Mouse (Mus musculus) left cerebral cortex, postnatal 4 days (tissue): Measurements from ENCODE around the gene Gm20767. TPM values are rescaled to one million over a fixed set of nuclear protein-coding genes. Genes with fewer than 3 reads are reported as not detected.
"Not testable (repeated sequence)": the region's sequence is repeated elsewhere in the genome, so short reads cannot be mapped to it uniquely, and the experiment has no call there.

Experiments
- DNase-seq: peaks from one replicate; pipeline ENCODE4 v3.0.0-alpha.2; 2022
- intact Hi-C: fragments of 180-260 bp; cut with DNase I; formaldehyde crosslinking; loops from one replicate; pipeline ENCODE4 v1.15.1; 2025
- total RNA-seq, 2 experiments: library from RNA; stranded (reverse); gene quantifications; 2 replicates each; pipeline ENCODE4 v1.2.3; 2021

The Gm20767 gene
- total RNA-seq = not detected

DNA sequence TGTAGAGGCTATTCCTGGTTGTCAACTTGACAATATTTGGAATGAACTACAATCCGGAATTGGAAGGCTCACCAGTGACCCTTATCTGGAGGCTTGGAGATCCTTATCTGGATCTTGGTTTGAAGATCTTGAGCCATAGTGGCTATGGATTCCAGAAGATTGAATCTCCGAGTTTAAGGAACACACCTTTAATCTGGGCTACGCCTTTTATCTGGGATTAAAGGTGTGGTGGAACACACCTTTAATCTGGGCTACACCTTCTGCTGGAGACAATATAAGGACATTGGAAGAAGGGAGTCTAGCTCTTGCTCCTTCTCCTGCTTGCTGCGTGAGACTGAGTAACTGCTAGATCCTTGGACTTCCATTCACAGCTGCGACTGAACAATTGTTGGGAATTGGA is at the start of gene Gm20767:
Gm20767 (plus strand) TSS at position 301 of the 400 bp plus-strand sequence.
- DNase-seq, intact Hi-C loops: not testable (repeated sequence)

- intact Hi-C loops, DNase-seq: not testable (repeated sequence)
Measured at GRCm38 (mm10) chr13:120092950-120093349, 47.1 kb upstream of the Gm20767 start.

DNA sequence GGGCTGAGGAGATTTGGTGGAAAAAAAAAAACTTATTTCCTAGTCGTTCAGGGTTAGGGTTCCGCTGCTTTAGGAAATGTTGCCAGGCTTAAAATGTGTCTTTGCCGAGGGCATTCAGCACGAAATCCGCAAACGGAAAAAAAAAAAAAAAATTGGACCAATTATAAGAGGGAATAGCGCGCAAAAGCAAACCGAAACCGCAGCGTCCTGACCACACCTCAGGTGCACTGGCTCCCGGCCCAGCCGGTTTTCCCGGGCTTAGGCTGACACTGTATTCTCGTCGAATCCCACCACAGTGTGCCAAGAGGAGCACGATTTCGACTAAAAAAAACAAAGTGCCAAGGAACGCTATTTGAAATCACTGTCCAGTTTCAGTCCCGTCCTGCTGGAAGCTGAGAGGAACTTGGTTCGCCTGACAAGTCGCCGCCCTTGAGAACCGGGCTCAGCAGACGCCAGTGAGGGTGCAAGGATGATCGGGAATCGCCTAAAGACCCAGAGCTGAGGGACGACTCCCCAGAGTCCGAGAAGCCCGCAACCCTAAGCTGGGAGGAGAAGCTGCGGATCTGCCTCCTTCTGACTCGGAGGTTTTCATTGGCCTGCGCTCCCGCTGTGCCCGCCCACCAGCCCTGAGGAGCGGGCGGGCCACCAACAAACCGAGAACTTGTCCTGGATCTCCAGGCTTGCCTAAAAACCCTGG is 43.7 kb upstream of the Gm20767 start:
- intact Hi-C loops = not testable (repeated sequence)
- DNase-seq = peak; percentile 2

- DNase-seq, intact Hi-C loops: not testable (repeated sequence)
Measured at GRCm38 (mm10) chr13:120096938-120097256, 43.1 kb upstream of the Gm20767 start.

GRCm38 (mm10) chr13:120099327-120099726 is 40.7 kb upstream of the Gm20767 start:
- intact Hi-C loops, DNase-seq: not testable (repeated sequence)

- DNase-seq, intact Hi-C loops: not testable (repeated sequence)
Measured at GRCm38 (mm10) chr13:120106504-120106903, 33.5 kb upstream of the Gm20767 start.

- intact Hi-C loops, DNase-seq: not testable (repeated sequence)
Measured at GRCm38 (mm10) chr13:120107000-120107399, 33.0 kb upstream of the Gm20767 start.

DNA sequence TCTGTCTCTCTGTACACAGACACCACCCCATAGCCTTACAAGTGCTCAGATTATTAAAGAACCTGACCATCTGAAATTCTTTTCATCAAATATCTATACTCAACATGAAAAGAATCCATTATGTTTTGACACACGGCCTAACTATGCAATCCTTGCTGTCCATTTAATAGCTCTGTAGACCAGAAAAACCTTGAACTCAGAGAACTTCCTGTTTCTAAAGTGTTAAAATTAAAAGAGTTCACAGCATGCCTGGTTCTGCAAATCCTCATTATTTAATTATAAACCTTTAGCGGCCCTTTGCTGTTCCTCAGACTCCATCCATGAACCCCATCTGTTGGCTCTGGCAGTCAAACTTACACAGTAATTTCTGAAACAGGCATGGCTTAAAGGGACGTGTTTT is 2.3 kb downstream of the Gm20767 start:
- intact Hi-C loops, DNase-seq: not testable (repeated sequence)

DNA sequence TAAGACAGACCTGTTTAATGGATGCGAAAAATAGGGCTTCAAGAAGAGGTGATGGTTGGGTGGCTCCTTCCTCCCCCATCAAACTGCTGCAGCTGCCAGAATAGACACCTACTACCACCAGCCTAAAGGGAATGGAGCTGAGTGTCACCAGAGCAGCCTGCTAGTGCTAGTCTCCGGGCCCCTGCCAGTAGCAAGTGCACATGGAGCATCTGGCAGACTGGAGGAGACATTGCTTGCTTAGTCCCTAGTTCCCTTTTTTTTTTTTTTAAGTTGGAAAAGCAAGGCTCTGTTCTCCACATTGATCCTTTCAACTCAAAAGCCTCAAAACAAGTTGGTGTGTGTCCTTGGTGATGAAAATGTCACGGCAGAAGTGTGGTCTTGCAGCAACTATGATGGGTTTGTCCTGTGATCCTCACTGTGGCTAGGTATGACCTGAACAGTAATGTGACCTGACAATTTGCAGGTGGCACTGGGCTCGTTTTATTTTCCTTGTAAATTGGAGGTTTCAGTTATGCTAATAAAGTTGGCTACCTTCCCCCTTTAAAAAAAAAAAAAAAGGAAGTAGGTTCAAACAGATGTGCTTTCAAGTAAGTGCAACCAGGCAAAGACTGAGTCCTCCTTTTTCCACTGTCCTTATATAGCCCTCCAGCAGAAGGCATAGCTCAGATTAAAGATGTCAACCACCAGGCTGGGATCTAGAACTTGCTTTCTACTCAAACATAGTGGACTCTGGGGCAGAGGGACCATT is 9.8 kb downstream of the Gm20767 start:
- DNase-seq, intact Hi-C loops: not testable (repeated sequence)

- DNase-seq, intact Hi-C loops: not testable (repeated sequence)
Measured at GRCm38 (mm10) chr13:120150589-120150988, 10.5 kb downstream of the Gm20767 start.

DNA sequence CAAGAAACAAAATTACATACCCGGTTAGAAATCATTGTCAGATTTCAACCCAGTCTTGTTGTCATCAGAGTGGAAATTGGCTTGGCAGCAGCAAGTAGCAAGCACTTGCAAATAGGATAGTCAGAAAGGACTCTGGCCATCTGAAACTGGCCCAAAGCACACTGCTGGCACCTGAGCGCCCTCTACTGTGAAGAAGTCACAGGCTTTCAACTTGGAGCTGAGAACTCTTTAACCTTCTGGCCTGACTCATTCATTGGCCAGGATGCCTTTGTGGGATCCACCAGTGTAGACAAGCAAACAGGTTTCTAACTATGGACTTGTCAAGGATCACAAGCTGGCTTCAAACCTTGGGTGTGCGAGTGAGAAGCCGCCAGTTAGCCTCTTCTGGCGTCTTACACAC is 28.3 kb downstream of the Gm20767 start:
- intact Hi-C loops = not testable (repeated sequence)

GRCm38 (mm10) chr13:120172133-120172532 is 32.1 kb downstream of the Gm20767 start, which contains the start of gene Gm21818:
Gene Gm21818 (plus strand): TSS chr13:120172433.
- DNase-seq, intact Hi-C loops: not testable (repeated sequence)

More for the DNA sequence above, 28.3 kb downstream of the Gm20767 start:
- not testable (repeated sequence) for DNase-seq

GRCm38 (mm10) chr13:120196189-120196821 is 56.3 kb downstream of the Gm20767 start:
- intact Hi-C loops, DNase-seq: not testable (repeated sequence)

Other genes with a start within 250 kb of the Gm20767 start
- gene Tcstv1, start 245.5 kb upstream of the Gm20767 start, total RNA-seq = not detected
- not detected for gene Gm21761, start 211.0 kb upstream of the Gm20767 start, total RNA-seq
- gene B020031M17Rik, start 189.4 kb upstream of the Gm20767 start, total RNA-seq = not detected
- gene Gm36079, start 113.2 kb upstream of the Gm20767 start, total RNA-seq = not detected
- gene Gm21188, start 88.1 kb upstream of the Gm20767 start, total RNA-seq = not detected
- not detected for gene Gm21818, start 32.2 kb downstream of the Gm20767 start, total RNA-seq
- not detected for gene Gm21762, start 75.7 kb downstream of the Gm20767 start, total RNA-seq
- not detected for gene Gm21731, start 98.9 kb downstream of the Gm20767 start, total RNA-seq
- not detected for gene AF067061, start 122.9 kb downstream of the Gm20767 start, total RNA-seq
- not detected for gene BC147527, start 160.1 kb downstream of the Gm20767 start, total RNA-seq
- not detected for gene Tcstv3, start 176.6 kb downstream of the Gm20767 start, total RNA-seq